Mouse (Mus musculus) embryonic facial prominence, embryonic 13.5 days (tissue): ENCODE results near the gene Ntng1. TPM values are rescaled to one million over a fixed set of nuclear protein-coding genes. Genes with fewer than 3 reads are reported as not detected.

Source experiments
- ATAC-seq: fragments of 200-750 bp; cut with Nextera tagmentation; 2 replicates; pipeline ENCODE4 v1.8.0; 2017; ENCODE audit warnings: low read depth; ENCODE audit not compliant: insufficient number of reproducible peaks, insufficient read depth, low FRiP score, low TSS enrichment
- H3K27ac ChIP-seq: fragments of 300-500 bp; sonication (generic); 2 replicates; pipeline ENCODE4 v1.5.1; 2015; ENCODE audit warnings: moderate library complexity, mild to moderate bottlenecking, inconsistent platforms
- H3K27me3 ChIP-seq: fragments of 300-500 bp; sonication (generic); 2 replicates; pipeline ENCODE4 v1.6.1; 2015; ENCODE audit warnings: mild to moderate bottlenecking, inconsistent platforms
- H3K36me3 ChIP-seq: fragments of 300-500 bp; sonication (generic); 2 replicates; pipeline ENCODE4 v1.6.1; 2015; ENCODE audit warnings: mild to moderate bottlenecking, inconsistent platforms
- H3K4me1 ChIP-seq: fragments of 300-500 bp; sonication (generic); 2 replicates; pipeline ENCODE4 v1.6.1; 2015; ENCODE audit warnings: inconsistent platforms
- H3K4me2 ChIP-seq: fragments of 300-500 bp; sonication (generic); 2 replicates; pipeline ENCODE4 v1.6.1; 2015; ENCODE audit warnings: moderate library complexity, mild to moderate bottlenecking, inconsistent platforms
- H3K4me3 ChIP-seq: fragments of 300-500 bp; sonication (generic); 2 replicates; pipeline ENCODE4 v1.5.1; 2015; ENCODE audit warnings: mild to moderate bottlenecking, inconsistent platforms
- H3K9ac ChIP-seq: fragments of 300-500 bp; sonication (generic); 2 replicates; pipeline ENCODE4 v1.6.1; 2015; ENCODE audit warnings: mild to moderate bottlenecking, inconsistent platforms
- H3K9me3 ChIP-seq: fragments of 300-500 bp; sonication (generic); 2 replicates; pipeline ENCODE4 v1.6.1; 2016; ENCODE audit warnings: inconsistent platforms
- WGBS: fragments of 180-500 bp; shearing (Covaris S2); methylation state at CpG from one replicate; pipeline ENCODE4 v1.1.7; 2015; ENCODE audit warnings: mixed read lengths; 5-methylcytosine and 5-hydroxymethylcytosine counted together
- polyA plus RNA-seq: library from polyadenylated mRNA; unstranded; fragments of >200 nt; fragmentation: Nextera tagmentation; extraction: Ambion mirVana; gene quantifications from 2 replicates; pipeline ENCODE4 v1.2.1, GENCODE M21; 2015

Gene Ntng1
- polyA plus RNA-seq, 1 experiment from 2014 or later: 5.9 TPM

DNA sequence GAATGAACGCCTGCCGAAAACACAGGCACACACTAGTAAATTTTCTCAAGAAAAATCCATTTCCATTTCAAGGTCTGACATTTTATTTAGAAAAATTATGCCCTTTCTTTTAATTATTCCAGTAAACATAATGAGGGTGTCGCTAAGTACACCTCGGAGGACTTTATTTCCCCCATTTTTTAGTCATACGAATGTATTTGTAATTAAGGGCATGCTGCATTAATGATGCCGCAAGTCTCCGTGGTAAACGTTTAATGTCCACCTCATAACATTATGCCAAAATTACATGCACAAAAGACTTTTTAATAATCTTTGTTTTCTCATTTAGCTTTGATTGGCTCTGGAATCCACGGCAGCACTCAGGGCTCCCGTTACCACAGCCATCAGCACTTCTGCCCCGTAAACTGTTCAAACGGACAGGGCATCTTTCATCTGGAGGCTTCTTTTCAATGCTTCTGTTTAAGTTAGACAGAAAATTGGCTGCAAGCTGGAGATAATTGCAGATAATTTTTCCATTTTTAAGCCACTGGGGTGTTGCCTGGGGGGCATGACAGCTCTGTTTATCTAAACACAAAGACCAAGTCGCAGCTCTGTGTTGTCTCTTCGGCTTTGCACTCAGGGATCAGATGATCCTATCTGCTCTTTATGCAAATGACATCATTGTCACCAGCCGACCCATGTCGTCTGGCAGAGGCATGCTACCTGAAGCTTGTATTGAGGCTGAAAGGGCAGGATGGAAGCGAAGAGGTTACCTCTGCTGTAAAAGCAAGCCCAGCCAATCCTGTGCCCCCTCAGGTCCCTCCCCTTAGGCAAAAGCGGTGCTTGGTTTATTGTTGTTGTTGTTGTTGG, 12.5 kb downstream of the Ntng1 start:
- Histone ChIP-seq H3K4me1 (no peaks in the 10 kb centered on the region), H3K4me3 (no peak overlapping the region), H3K9ac (no peak overlapping the region), H3K27me3 (no peaks in the 10 kb centered on the region), H3K9me3 (no peaks in the 10 kb centered on the region), H3K27ac (no peak overlapping the region), H3K36me3 (no peaks in the 10 kb centered on the region), H3K4me2 (no peak overlapping the region)
- WGBS: 53% methylated on average over 18 of the region's 18 CpGs
- ATAC-seq: no peak

DNA sequence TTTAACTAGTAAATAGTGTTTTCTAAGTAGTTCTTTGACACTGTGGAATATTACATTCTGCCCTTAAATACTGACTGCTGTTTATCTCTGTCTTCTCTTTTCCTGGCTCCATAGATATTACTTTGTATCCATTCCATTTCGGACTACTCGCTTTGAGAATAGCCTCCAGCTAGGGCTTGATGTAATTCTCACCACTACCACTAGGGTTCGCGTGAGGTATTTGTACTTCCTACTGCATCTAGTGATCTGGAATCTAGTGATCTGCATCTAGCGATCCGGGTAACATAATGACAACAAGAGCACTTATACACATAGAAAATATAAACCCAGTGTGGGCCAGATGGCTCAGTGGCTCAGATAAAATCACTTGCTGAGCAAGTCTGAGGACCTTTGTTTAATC, 14.2 kb downstream of the Ntng1 start:
- WGBS: 65% methylated on average over 6 of the region's 6 CpGs
- Histone ChIP-seq H3K27ac (no peak overlapping the region), H3K27me3 (no peaks in the 10 kb centered on the region), H3K9me3 (no peaks in the 10 kb centered on the region), H3K4me3 (no peak overlapping the region), H3K36me3 (no peaks in the 10 kb centered on the region), H3K4me1 (no peaks in the 10 kb centered on the region), H3K4me2 (no peak overlapping the region), H3K9ac (no peak overlapping the region)
- no peak for ATAC-seq

DNA sequence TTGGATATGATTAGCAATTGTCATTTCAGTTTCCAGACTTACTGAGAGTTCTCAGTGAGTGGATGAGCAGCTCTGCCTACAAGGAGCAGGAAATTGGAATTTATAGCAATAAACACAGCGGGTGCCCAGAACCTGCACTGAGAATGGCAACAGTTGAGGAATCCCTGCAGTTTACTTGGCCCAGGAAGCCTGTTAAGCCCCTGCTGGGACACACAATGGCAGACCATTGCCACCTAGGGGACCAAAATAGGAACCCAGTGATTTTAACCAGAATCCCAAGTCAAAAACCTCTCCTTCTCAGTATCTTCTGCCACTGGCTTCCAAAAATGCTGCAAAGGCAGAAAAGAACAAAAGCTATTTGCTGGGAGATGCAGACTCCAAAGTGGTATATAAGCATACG, 37.8 kb downstream of the Ntng1 start:
- 29% methylated on average over 2 of the region's 2 CpGs for WGBS
- Histone ChIP-seq H3K36me3 (no peaks in the 10 kb centered on the region), H3K4me3 (no peak overlapping the region), H3K27ac (no peak overlapping the region), H3K9ac (no peak overlapping the region), H3K4me2 (no peak overlapping the region), H3K9me3 (no peaks in the 10 kb centered on the region), H3K4me1 (no peaks in the 10 kb centered on the region), H3K27me3 (no peaks in the 10 kb centered on the region)
- ATAC-seq: no peak

DNA sequence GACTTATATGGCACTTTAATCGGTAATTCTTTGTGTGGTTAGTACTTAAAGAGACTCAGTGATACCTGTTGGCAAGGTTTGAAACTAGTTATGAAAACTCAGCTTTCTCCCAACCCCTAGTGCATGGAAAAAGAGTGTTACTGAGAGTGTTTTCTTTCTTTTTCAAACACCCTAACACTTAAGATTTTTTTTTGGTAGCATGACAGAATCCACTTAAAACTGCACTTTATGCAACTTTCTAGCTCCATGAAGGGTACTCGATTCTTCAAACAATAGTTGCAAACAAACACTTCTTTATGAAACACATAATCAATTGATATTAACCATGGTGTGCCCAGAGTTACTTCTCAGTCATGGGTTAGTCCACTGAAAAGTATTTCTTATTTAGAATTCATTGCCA, 49.4 kb downstream of the Ntng1 start:
- Histone ChIP-seq H3K27me3 (no peaks in the 10 kb centered on the region), H3K9ac (no peak overlapping the region), H3K9me3 (no peaks in the 10 kb centered on the region), H3K27ac (no peak overlapping the region), H3K4me2 (no peak overlapping the region), H3K4me3 (no peak overlapping the region), H3K36me3 (no peaks in the 10 kb centered on the region), H3K4me1 (no peaks in the 10 kb centered on the region)
- no peak for ATAC-seq
- 83% methylated on average over 2 of the region's 2 CpGs for WGBS

DNA sequence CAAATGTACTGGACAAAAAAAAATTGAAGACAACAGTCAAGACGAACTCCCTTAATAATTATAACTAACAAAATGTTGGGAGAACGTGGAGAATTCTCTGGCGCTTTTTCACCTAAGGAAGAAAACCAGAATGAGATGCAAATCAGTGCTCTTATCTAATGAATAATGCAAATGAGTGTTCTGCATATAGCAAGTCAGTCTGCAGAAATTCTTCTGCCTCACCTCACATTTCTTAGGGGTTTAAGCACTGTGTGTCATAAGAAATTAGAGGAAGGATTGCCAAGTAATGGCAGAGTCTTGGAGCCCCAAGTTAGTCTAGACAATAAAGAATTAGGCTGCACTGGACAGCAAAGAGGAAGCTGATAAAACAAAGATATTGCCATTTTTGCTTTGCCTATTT, 49.8 kb downstream of the Ntng1 start:
- no peak overlapping the region for H3K9ac ChIP-seq
- no peaks in the 10 kb centered on the region for H3K27me3 ChIP-seq
- no peak for ATAC-seq
- H3K4me2 ChIP-seq: no peak overlapping the region
- no peak overlapping the region for H3K27ac ChIP-seq
- 75% methylated on average over 3 of the region's 3 CpGs for WGBS
- H3K36me3 ChIP-seq: no peaks in the 10 kb centered on the region
- H3K9me3 ChIP-seq: no peaks in the 10 kb centered on the region
- no peak overlapping the region for H3K4me3 ChIP-seq
- no peaks in the 10 kb centered on the region for H3K4me1 ChIP-seq

DNA sequence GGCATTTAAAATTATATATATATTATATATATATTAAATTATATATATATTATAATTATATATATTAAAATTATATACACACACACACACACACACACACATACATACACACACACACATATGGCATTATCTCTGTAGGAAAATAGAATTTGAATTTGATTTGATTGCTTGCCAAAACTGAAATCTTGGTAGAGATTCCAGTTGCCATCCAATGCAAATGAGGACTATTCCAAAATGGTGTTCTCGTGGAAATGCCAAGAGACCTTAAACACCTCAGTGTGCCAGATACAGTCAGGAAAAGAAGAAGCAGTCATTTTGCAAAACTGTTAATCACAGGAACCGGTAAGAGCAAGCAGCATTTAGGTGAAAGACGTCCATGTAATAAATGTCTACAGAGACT, 51.3 kb downstream of the Ntng1 start:
- Histone ChIP-seq H3K27me3 (no peaks in the 10 kb centered on the region), H3K4me2 (no peak overlapping the region), H3K4me1 (no peaks in the 10 kb centered on the region), H3K9me3 (no peaks in the 10 kb centered on the region), H3K4me3 (no peak overlapping the region), H3K9ac (no peak overlapping the region), H3K27ac (no peak overlapping the region), H3K36me3 (no peaks in the 10 kb centered on the region)
- WGBS: 80% methylated on average over 3 of the region's 3 CpGs
- no peak for ATAC-seq

DNA sequence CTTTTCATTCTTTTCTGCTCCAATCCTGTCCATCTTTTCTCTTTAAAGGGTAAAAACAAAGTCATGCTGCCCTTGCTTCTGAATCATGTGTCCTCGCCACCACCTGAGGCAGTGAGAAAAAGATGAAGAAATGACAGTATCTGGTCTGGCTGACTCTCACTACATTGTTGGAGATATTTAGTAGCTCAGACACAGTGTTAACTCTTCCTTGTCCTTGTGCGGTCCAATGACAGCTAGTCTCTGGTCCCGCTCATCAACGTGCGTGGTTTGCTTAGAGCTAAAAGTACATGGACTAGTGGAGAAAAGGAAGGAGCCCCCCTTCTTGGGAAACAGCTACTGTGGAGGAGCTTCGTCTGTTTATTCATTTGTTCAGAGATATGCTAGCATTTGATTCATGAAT, 56.6 kb downstream of the Ntng1 start:
- H3K9ac ChIP-seq: no peak overlapping the region
- H3K36me3 ChIP-seq: no peaks in the 10 kb centered on the region
- no peak for ATAC-seq
- no peaks in the 10 kb centered on the region for H3K9me3 ChIP-seq
- no peak overlapping the region for H3K4me3 ChIP-seq
- H3K4me2 ChIP-seq: no peak overlapping the region
- H3K27me3 ChIP-seq: no peaks in the 10 kb centered on the region
- H3K27ac ChIP-seq: no peak overlapping the region
- no peaks in the 10 kb centered on the region for H3K4me1 ChIP-seq
- WGBS: 87% methylated on average over 6 of the region's 6 CpGs

DNA sequence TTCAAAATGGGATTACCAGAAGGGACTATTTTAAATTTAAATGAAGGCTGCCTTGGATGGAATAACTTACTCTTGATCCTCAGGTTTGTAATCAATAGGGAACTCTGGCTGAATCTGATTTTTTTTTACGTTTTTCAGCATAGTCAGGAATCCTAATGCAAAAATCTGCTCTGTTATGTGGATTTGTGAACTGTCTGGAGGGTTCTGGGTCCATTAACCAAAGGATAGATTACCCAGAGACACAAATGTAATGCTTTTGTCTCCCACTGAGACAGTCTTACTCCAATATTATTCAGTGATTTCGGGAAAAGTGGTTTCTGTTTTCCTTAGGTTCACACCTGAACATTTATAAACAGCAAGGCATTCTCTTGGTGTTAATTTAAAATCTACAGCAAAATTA, 58.5 kb downstream of the Ntng1 start:
- Histone ChIP-seq H3K27ac (no peak overlapping the region), H3K4me1 (no peaks in the 10 kb centered on the region), H3K27me3 (no peaks in the 10 kb centered on the region), H3K4me3 (no peak overlapping the region), H3K36me3 (no peaks in the 10 kb centered on the region), H3K4me2 (no peak overlapping the region), H3K9me3 (no peaks in the 10 kb centered on the region), H3K9ac (no peak overlapping the region)
- WGBS: 73% methylated on average over 2 of the region's 2 CpGs
- no peak for ATAC-seq

DNA sequence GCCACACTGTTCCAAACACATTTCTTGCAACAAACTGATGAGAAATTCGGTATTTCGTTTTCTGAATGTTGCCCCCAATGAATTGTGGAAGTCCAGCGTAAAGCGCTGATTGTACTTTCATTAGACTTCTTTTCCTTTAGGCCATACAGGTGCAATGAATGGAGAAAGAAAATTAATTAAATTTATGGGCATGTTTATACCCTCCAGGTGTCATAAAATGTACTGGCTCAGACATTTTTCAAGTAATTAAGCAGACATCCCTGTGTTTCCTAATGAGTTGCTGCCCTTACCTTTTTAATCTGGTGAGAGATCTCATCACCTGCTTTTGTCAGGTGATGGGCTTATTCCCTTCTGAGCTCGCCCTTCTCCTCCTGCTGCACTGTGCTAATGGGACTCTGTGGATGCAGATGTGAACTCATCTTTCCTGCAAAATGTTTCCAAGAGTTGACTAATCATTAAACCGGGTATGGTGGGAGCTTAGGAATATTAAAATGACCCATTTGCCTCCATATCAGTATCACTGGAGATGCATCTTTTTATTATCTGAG, 79.0 kb downstream of the Ntng1 start:
- Histone ChIP-seq H3K27ac (no peak overlapping the region), H3K27me3 (no peaks in the 10 kb centered on the region), H3K9ac (no peak overlapping the region), H3K36me3 (no peaks in the 10 kb centered on the region), H3K4me1 (no peaks in the 10 kb centered on the region), H3K4me3 (no peak overlapping the region), H3K4me2 (no peak overlapping the region), H3K9me3 (no peaks in the 10 kb centered on the region)
- ATAC-seq: no peak
- 78% methylated on average over 6 of the region's 6 CpGs for WGBS

DNA sequence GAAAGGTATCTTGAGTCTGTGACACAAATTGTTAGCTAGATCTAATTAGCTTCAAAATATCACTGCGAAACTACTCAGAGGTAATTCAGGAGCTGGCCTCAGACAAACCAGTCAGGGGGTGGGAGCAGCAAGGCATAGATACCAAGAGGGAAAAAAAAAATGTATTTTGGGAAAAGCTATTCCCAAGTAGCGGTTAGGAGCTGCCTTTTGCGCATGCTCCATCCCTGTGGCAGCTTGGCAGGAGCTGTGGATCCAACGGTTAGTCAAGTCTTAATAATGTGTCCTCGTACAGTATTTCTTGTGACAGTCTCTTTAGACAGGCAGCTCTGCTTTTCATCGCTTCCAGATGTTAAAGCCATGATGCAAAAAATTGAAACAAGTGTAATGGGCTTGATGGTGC, 87.9 kb downstream of the Ntng1 start:
- 52% methylated on average over 6 of the region's 6 CpGs for WGBS
- H3K27ac ChIP-seq: no peak overlapping the region
- no peaks in the 10 kb centered on the region for H3K27me3 ChIP-seq
- no peak overlapping the region for H3K4me2 ChIP-seq
- no peak for ATAC-seq
- H3K4me3 ChIP-seq: no peak overlapping the region
- no peak overlapping the region for H3K9ac ChIP-seq
- no peaks in the 10 kb centered on the region for H3K4me1 ChIP-seq
- H3K36me3 ChIP-seq: no peaks in the 10 kb centered on the region
- no peaks in the 10 kb centered on the region for H3K9me3 ChIP-seq

DNA sequence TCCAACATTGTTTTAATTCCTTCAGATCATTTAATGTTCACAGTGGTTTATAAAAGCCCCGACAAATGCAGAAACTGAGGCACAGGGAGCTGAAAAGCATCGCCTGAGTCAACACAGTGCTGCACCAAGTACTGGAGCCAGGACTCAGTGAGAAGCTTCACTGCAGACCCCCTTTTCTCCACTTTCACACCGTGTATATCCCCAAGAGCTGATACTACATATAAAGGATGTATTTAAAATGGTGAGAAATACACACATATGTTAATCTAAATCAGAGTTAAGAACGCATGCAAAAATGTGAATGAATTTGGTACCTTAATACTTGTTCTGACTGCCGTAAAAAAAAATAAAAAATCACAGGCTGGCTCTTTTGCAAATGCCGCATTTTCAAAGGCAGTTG, 88.4 kb downstream of the Ntng1 start:
- no peak overlapping the region for H3K27ac ChIP-seq
- no peak for ATAC-seq
- 80% methylated on average over 6 of the region's 6 CpGs for WGBS
- H3K27me3 ChIP-seq: no peaks in the 10 kb centered on the region
- H3K4me3 ChIP-seq: no peak overlapping the region
- H3K36me3 ChIP-seq: no peaks in the 10 kb centered on the region
- H3K9ac ChIP-seq: no peak overlapping the region
- H3K4me1 ChIP-seq: no peaks in the 10 kb centered on the region
- no peak overlapping the region for H3K4me2 ChIP-seq
- H3K9me3 ChIP-seq: no peaks in the 10 kb centered on the region

DNA sequence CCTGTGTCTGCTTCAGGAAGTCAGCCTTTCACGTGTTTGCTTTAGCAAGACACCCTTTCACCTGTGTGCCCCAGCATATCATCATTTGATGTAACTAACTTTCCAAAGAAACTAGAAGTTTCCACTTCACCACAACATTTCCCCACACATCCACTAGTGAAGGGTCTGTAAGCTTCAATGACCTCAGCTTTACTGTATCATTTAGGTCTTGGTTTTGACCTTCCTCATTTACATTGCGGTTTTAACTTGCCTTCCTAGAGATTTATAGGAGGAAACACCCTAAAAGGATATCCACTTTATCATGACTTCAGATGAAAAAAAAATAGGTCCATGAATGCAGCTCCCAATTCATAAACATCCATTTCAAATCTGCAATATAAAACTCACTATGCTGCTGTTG, 89.7 kb downstream of the Ntng1 start:
- H3K9ac ChIP-seq: no peak overlapping the region
- no peaks in the 10 kb centered on the region for H3K27me3 ChIP-seq
- H3K4me2 ChIP-seq: no peak overlapping the region
- no peaks in the 10 kb centered on the region for H3K9me3 ChIP-seq
- no peaks in the 10 kb centered on the region for H3K4me1 ChIP-seq
- no peaks in the 10 kb centered on the region for H3K36me3 ChIP-seq
- no peak overlapping the region for H3K4me3 ChIP-seq
- WGBS: 88% methylated on average over 2 of the region's 2 CpGs
- no peak overlapping the region for H3K27ac ChIP-seq
- no peak for ATAC-seq
